Mouse (Mus musculus) heart, postnatal 10 days (tissue): ENCODE measurements around the gene Gm28048. TPM values are rescaled to one million over a fixed set of nuclear protein-coding genes. Genes with fewer than 3 reads are reported as not detected.

Source experiments
- DNase-seq, 2 experiments: peaks; one replicate each; pipeline ENCODE4 v3.0.0; 2021
- intact Hi-C: fragments of 180-260 bp; cut with DNase I; formaldehyde crosslinking; loops from one replicate; pipeline ENCODE4 v1.15.1; 2025
- total RNA-seq, 2 experiments: library from RNA; stranded (reverse); gene quantifications; 2 replicates each; pipeline ENCODE4 v1.2.3; 2021

The Gm28048 gene
- total RNA-seq, 2 experiments from 2014 or later = 8.5 to 10.8 TPM

GRCm38 (mm10) chr11:22865635-22866246 lies 116.1 kb downstream of the Gm28048 start:
- no peak for DNase-seq
- intact Hi-C loops = no loop called here

- DNase-seq = no peak
These were observed 117.4 kb downstream of the Gm28048 start for GRCm38 (mm10) chr11:22864305-22865060.

GRCm38 (mm10) chr11:22863581-22863980 lies 118.3 kb downstream of the Gm28048 start:
- intact Hi-C loops = loop anchor here (5.0 kb wide), 1 partner anchor 94 kb away; no protein-coding TSS in a partner anchor
- DNase-seq = no peak

More at GRCm38 (mm10) chr11:22864305-22865060, 117.4 kb downstream of the Gm28048 start:
- intact Hi-C loops = loop anchor here (5.0 kb wide), 1 partner anchor 93 kb away; no protein-coding TSS in a partner anchor

GRCm38 (mm10) chr11:22861315-22861714 lies 120.6 kb downstream of the Gm28048 start:
- intact Hi-C loops = loop anchor here (2.0 to 5.0 kb wide), 2 partner anchors 96 to 229 kb away; no protein-coding TSS in a partner anchor
- no peak for DNase-seq

- intact Hi-C loops = loop anchor here (2.0 to 5.0 kb wide), 2 partner anchors 97 to 228 kb away; no protein-coding TSS in a partner anchor
- peak; percentile 51 to 58 for DNase-seq
These were observed 121.3 kb downstream of the Gm28048 start, which contains the start of gene B3gnt2 for GRCm38 (mm10) chr11:22860335-22861227. TSS of gene B3gnt2 (minus strand) at chr11:22860961.

GRCm38 (mm10) chr11:22859633-22860334 lies 122.1 kb downstream of the Gm28048 start:
- peak; percentile 91 to 93 for DNase-seq
- intact Hi-C loops = loop anchor here (2.0 to 5.0 kb wide), 3 partner anchors 97 to 227 kb away; no protein-coding TSS in a partner anchor

GRCm38 (mm10) chr11:22859301-22859632 lies 122.6 kb downstream of the Gm28048 start:
- no peak for DNase-seq
- intact Hi-C loops = loop anchor here (5.0 kb wide), 1 partner anchor 97 kb away; no protein-coding TSS in a partner anchor

- peak; percentile 35 to 50 for DNase-seq
- intact Hi-C loops = loop anchor here (5.0 kb wide), 1 partner anchor 96 kb away; no protein-coding TSS in a partner anchor
These were observed 123.2 kb downstream of the Gm28048 start for GRCm38 (mm10) chr11:22858441-22859300.

- no peak for DNase-seq
- intact Hi-C loops = loop anchor here (5.0 kb wide), 1 partner anchor 96 kb away; no protein-coding TSS in a partner anchor
These were observed 124.0 kb downstream of the Gm28048 start for GRCm38 (mm10) chr11:22857705-22858440.

- intact Hi-C loops = loop anchor here (5.0 kb wide), 1 partner anchor 95 kb away; no protein-coding TSS in a partner anchor
These were observed 124.7 kb downstream of the Gm28048 start for GRCm38 (mm10) chr11:22857106-22857704.

GRCm38 (mm10) chr11:22856371-22856965 lies 125.4 kb downstream of the Gm28048 start:
- no peak for DNase-seq

More at GRCm38 (mm10) chr11:22857106-22857704, 124.7 kb downstream of the Gm28048 start:
- no peak for DNase-seq

GRCm38 (mm10) chr11:22854571-22854970 lies 127.3 kb downstream of the Gm28048 start:
- no peak for DNase-seq

More at GRCm38 (mm10) chr11:22856371-22856965, 125.4 kb downstream of the Gm28048 start:
- intact Hi-C loops = loop anchor here (5.0 kb wide), 1 partner anchor 94 kb away; no protein-coding TSS in a partner anchor

GRCm38 (mm10) chr11:22853477-22854157 lies 128.3 kb downstream of the Gm28048 start:
- DNase-seq = no peak
- intact Hi-C loops = loop anchor here (5.0 kb wide), 1 partner anchor 71 kb away; no protein-coding TSS in a partner anchor

More at GRCm38 (mm10) chr11:22854571-22854970, 127.3 kb downstream of the Gm28048 start:
- intact Hi-C loops = loop anchor here (5.0 kb wide), 1 partner anchor 72 kb away; no protein-coding TSS in a partner anchor

GRCm38 (mm10) chr11:22852510-22852909 lies 129.4 kb downstream of the Gm28048 start:
- intact Hi-C loops = loop anchor here (5.0 kb wide), 1 partner anchor 70 kb away; no protein-coding TSS in a partner anchor
- no peak for DNase-seq

- no peak for DNase-seq
- intact Hi-C loops = loop anchor here (5.0 kb wide), 1 partner anchor 69 kb away; no protein-coding TSS in a partner anchor
These were observed 130.5 kb downstream of the Gm28048 start for GRCm38 (mm10) chr11:22851416-22851815.

- DNase-seq = no peak
- intact Hi-C loops = loop anchor here (5.0 kb wide), 1 partner anchor 68 kb away; no protein-coding TSS in a partner anchor
These were observed 131.8 kb downstream of the Gm28048 start for GRCm38 (mm10) chr11:22850077-22850476.
